Mouse (Mus musculus): Measurements from ENCODE around the gene Nfib. TPM values are rescaled to one million over a fixed set of nuclear protein-coding genes. Genes with fewer than 3 reads are reported as not detected.

Gene Nfib
- total and polyA plus RNA-seq, 3 experiments, result 0.04 to 0.11 (median 0.09) TPM

GRCm38 (mm10) chr4:82734765-82735481 is 29.4 kb upstream of the Nfib start:
- Histone ChIP-seq H3K4me1 (ENCODE audit: control insufficient read depth in 1 of 2, insufficient read depth in 2 of 2) (peaks cover 9 to 23% of the 10 kb centered on the region in 2 experiments; a peak in 3 of 4 replicates), H3K9me3 (replicated peaks; ENCODE audit: low read length) (no peaks in the 10 kb centered on the region), H3K4me3 (replicated peaks in 1 of 3; ENCODE audit: low read depth in 2 of 3, low read length in 2 of 3, poor library complexity in 1 of 3) (no peak overlapping the region), H3K9ac (ENCODE audit: insufficient read depth, low read depth) (no peak overlapping the region), H3K27me3 (replicated peaks) (no peaks in the 10 kb centered on the region), H3K4me2 (ENCODE audit: insufficient read depth, low read depth, poor library complexity, severe bottlenecking) (no peak overlapping the region), H3K36me3 (replicated peaks in 1 of 2; ENCODE audit: control insufficient read depth in 1 of 2, insufficient read depth in 1 of 2, low read length in 1 of 2) (no peaks in the 10 kb centered on the region), H3K27ac (ENCODE audit: insufficient read depth, low read depth) (no peak overlapping the region), H3K79me2 (replicated peaks; ENCODE audit: control insufficient read depth, extremely low read depth, insufficient read depth, poor library complexity, severe bottlenecking) (no peaks in the 10 kb centered on the region)
- in situ Hi-C loops (cut with MboI; ENCODE audit: low pct_ligation_motif_present, low pct_unique_long_range_greater_than_20kb, low sequenced_read_pairs), result no loop called here
- dilution Hi-C loops (cut with MboI; ENCODE audit: extremely low pct_ligation_motif_present, extremely low pct_unique_long_range_greater_than_20kb, low sequenced_read_pairs), result no loop called here
- DNase-seq (ENCODE audit: extremely low read depth), result no peak
- TF ChIP-seq ETS1 (conservative IDR thresholded peaks at IDR 0.05; ENCODE audit: low read depth, low read length) (no peak), ZMIZ1 (IDR thresholded peaks at IDR 0.05; ENCODE audit: low read depth, low read length) (no peak), NELFE (IDR thresholded peaks at IDR 0.05; ENCODE audit: low read depth, low read length) (no peak), JUN (IDR thresholded peaks at IDR 0.05; ENCODE audit: insufficient read depth, low read depth, low read length) (no peak), CHD2 (IDR thresholded peaks at IDR 0.05; ENCODE audit: low read length) (no peak), HCFC1 (IDR thresholded peaks at IDR 0.05; ENCODE audit: low read depth, low read length) (no peak), KAT2A (IDR thresholded peaks at IDR 0.05; ENCODE audit: insufficient replicate concordance, low read length) (no peak), MXI1 (IDR thresholded peaks at IDR 0.05; ENCODE audit: low read depth, low read length) (no peak), MAX (IDR thresholded peaks at IDR 0.05; ENCODE audit: low read length) (no peak), TCF12 (IDR thresholded peaks at IDR 0.05; ENCODE audit: low read depth, low read length) (no peak), CTCF (conservative IDR thresholded peaks at IDR 0.05 in 1 of 2, IDR thresholded peaks at IDR 0.05 in 1 of 2; ENCODE audit: low read depth in 2 of 2, low read length in 2 of 2) (no peak), TBP (conservative IDR thresholded peaks at IDR 0.05; ENCODE audit: low read depth, low read length) (no peak), NRF1 (IDR thresholded peaks at IDR 0.05; ENCODE audit: low read depth, low read length) (no peak), IRF4 (IDR thresholded peaks at IDR 0.05; ENCODE audit: low read depth, low read length) (no peak), MAFK (IDR thresholded peaks at IDR 0.05; ENCODE audit: insufficient replicate concordance, low read length) (no peak), RCOR1 (conservative IDR thresholded peaks at IDR 0.05; ENCODE audit: low read depth, low read length) (no peak), ZC3H11A (IDR thresholded peaks at IDR 0.05; ENCODE audit: low read depth, low read length) (no peak), SIN3A (IDR thresholded peaks at IDR 0.05; ENCODE audit: low read length) (no peak)

- in situ Hi-C loops (cut with MboI; ENCODE audit: low pct_ligation_motif_present, low pct_unique_long_range_greater_than_20kb, low sequenced_read_pairs), result no loop called here
Measured at GRCm38 (mm10) chr4:82734348-82734747, 28.8 kb upstream of the Nfib start.

More at GRCm38 (mm10) chr4:82734348-82734747, 28.8 kb upstream of the Nfib start:
- dilution Hi-C loops (cut with MboI; ENCODE audit: extremely low pct_ligation_motif_present, extremely low pct_unique_long_range_greater_than_20kb, low sequenced_read_pairs), result no loop called here
- no peaks in the 10 kb centered on the region for H3K36me3 ChIP-seq (replicated peaks in 1 of 2; ENCODE audit: control insufficient read depth in 1 of 2, insufficient read depth in 1 of 2, low read length in 1 of 2)
- no peak overlapping the region for H3K27ac ChIP-seq (ENCODE audit: insufficient read depth, low read depth)
- H3K4me1 ChIP-seq (ENCODE audit: control insufficient read depth in 1 of 2, insufficient read depth in 2 of 2), result peaks cover 9 to 23% of the 10 kb centered on the region in 2 experiments; a peak in 3 of 4 replicates
- no peaks in the 10 kb centered on the region for H3K27me3 ChIP-seq (replicated peaks)
- DNase-seq (ENCODE audit: extremely low read depth), result peak; percentile 6
- no peak overlapping the region for H3K4me2 ChIP-seq (ENCODE audit: insufficient read depth, low read depth, poor library complexity, severe bottlenecking)
- H3K9me3 ChIP-seq (replicated peaks; ENCODE audit: low read length), result no peaks in the 10 kb centered on the region
- no peak for TF ChIP-seq E2F4 (IDR thresholded peaks at IDR 0.05; ENCODE audit: insufficient replicate concordance, low read depth, low read length)
- no peak for TF ChIP-seq ELF1 (IDR thresholded peaks at IDR 0.05; ENCODE audit: low read depth, low read length)
- TF ChIP-seq ETS1 (conservative IDR thresholded peaks at IDR 0.05; ENCODE audit: low read depth, low read length), result no peak
- no peak for TF ChIP-seq MAFK (IDR thresholded peaks at IDR 0.05; ENCODE audit: insufficient replicate concordance, low read length)
- TF ChIP-seq POLR2AphosphoS2 (IDR thresholded peaks at IDR 0.05; ENCODE audit: low read depth, low read length), result no peak
- TF ChIP-seq NELFE (IDR thresholded peaks at IDR 0.05; ENCODE audit: low read depth, low read length), result no peak
- TF ChIP-seq BHLHE40 (IDR thresholded peaks at IDR 0.05; ENCODE audit: low read depth, low read length), result no peak
- no peak for TF ChIP-seq POLR2A (IDR thresholded peaks at IDR 0.05; ENCODE audit: low read depth, low read length)
- TF ChIP-seq RAD21 (IDR thresholded peaks at IDR 0.05; ENCODE audit: low read depth, low read length), result no peak
- TF ChIP-seq GABPA (IDR thresholded peaks at IDR 0.05; ENCODE audit: insufficient replicate concordance, low read depth, low read length), result no peak
- H3K4me3 ChIP-seq (replicated peaks in 1 of 3; ENCODE audit: low read depth in 2 of 3, low read length in 2 of 3, poor library complexity in 1 of 3), result no peak overlapping the region
- H3K9ac ChIP-seq (ENCODE audit: insufficient read depth, low read depth), result no peak overlapping the region
- H3K79me2 ChIP-seq (replicated peaks; ENCODE audit: control insufficient read depth, extremely low read depth, insufficient read depth, poor library complexity, severe bottlenecking), result no peaks in the 10 kb centered on the region

Measured in CH12.LX (cell line).